Mouse (Mus musculus) E14TG2a.4 (cell line): Measurements from ENCODE around the gene Trim3.
A peak's percentile ranks its signal among the peaks of the same experiment; 100 is the strongest.

Experiments used
- H3K27me3 ChIP-seq: 2 replicates; pipeline ENCODE4 v1.6.1; 2014; ENCODE audit warnings: low read length, control low read depth; ENCODE audit not compliant: insufficient read depth
- H3K36me3 ChIP-seq: 2 replicates; pipeline ENCODE4 v1.6.1; 2014; ENCODE audit warnings: low read length, control low read depth; ENCODE audit not compliant: insufficient read depth
- H3K4me1 ChIP-seq: replicated peaks from 2 replicates; pipeline ENCODE4 v1.6.1; 2014; ENCODE audit warnings: low read depth, low read length, control low read depth
- H3K4me3 ChIP-seq: replicated peaks from 2 replicates; pipeline ENCODE4 v1.5.1; 2014; ENCODE audit warnings: mild to moderate bottlenecking, low read length
- H3K9me3 ChIP-seq: 2 replicates; pipeline ENCODE4 v1.6.1; 2014; ENCODE audit warnings: low read length, control low read depth
- CTCF ChIP-seq: conservative IDR thresholded peaks from 2 replicates; pipeline ENCODE4 v1.5.1; 2014; ENCODE audit warnings: low read length
- NANOG ChIP-seq: IDR thresholded peaks from 2 replicates; pipeline ENCODE4 v1.6.1; 2014; ENCODE audit warnings: borderline replicate concordance, low read length, mixed read lengths
- POU5F1 ChIP-seq: IDR thresholded peaks from 2 replicates; pipeline ENCODE4 v1.6.1; 2014; ENCODE audit warnings: low read length, borderline replicate concordance

Trim3 gene

GRCm38 (mm10) chr7:105570756-105571155 lies 62.6 kb downstream of the Trim3 start:
- peaks cover 6% of the 10 kb centered on the region; the same call in 1 of the 2 replicates for H3K27me3 ChIP-seq
- H3K9me3 ChIP-seq, result no peaks in the 10 kb centered on the region
- peaks cover 13% of the 10 kb centered on the region for H3K4me1 ChIP-seq
- TF ChIP-seq NANOG (no peak), POU5F1 (no peak), CTCF (no peak)
- peaks cover 11% of the 10 kb centered on the region for H3K36me3 ChIP-seq
- no peak overlapping the region for H3K4me3 ChIP-seq

- H3K36me3 ChIP-seq, result peaks cover 11% of the 10 kb centered on the region
- TF ChIP-seq CTCF (no peak), NANOG (no peak), POU5F1 (no peak)
- no peak overlapping the region for H3K4me3 ChIP-seq
- H3K27me3 ChIP-seq, result peaks cover 10% of the 10 kb centered on the region; the same call in 1 of the 2 replicates
- no peaks in the 10 kb centered on the region for H3K9me3 ChIP-seq
- peaks cover 13% of the 10 kb centered on the region for H3K4me1 ChIP-seq
These were observed 63.6 kb downstream of the Trim3 start for GRCm38 (mm10) chr7:105569512-105570496.

- TF ChIP-seq CTCF (no peak), NANOG (no peak), POU5F1 (no peak)
- Histone ChIP-seq H3K9me3 (no peaks in the 10 kb centered on the region), H3K4me3 (no peak overlapping the region), H3K36me3 (peaks cover 11% of the 10 kb centered on the region), H3K4me1 (peaks cover 13% of the 10 kb centered on the region), H3K27me3 (peaks cover 10% of the 10 kb centered on the region; the same call in 1 of the 2 replicates)
These were observed 64.3 kb downstream of the Trim3 start for GRCm38 (mm10) chr7:105568988-105569471.

- Histone ChIP-seq H3K4me3 (no peak overlapping the region), H3K4me1 (peaks cover 13% of the 10 kb centered on the region)
These were observed 64.8 kb downstream of the Trim3 start for GRCm38 (mm10) chr7:105568583-105568982.

GRCm38 (mm10) chr7:105565071-105565836 lies 68.1 kb downstream of the Trim3 start:
- Histone ChIP-seq H3K36me3 (peaks cover 5% of the 10 kb centered on the region), H3K4me1 (peaks cover 13% of the 10 kb centered on the region), H3K27me3 (peaks cover 12% of the 10 kb centered on the region; the same call in 1 of the 2 replicates), H3K4me3 (no peak overlapping the region), H3K9me3 (no peaks in the 10 kb centered on the region)
- TF ChIP-seq NANOG, result no peak
- no peak for TF ChIP-seq POU5F1
- no peak for TF ChIP-seq CTCF

More at GRCm38 (mm10) chr7:105568583-105568982, 64.8 kb downstream of the Trim3 start:
- Histone ChIP-seq H3K27me3 (peaks cover 10% of the 10 kb centered on the region; the same call in 1 of the 2 replicates), H3K36me3 (peaks cover 10% of the 10 kb centered on the region), H3K9me3 (no peaks in the 10 kb centered on the region)
- TF ChIP-seq POU5F1 (no peak), NANOG (no peak), CTCF (no peak)

GRCm38 (mm10) chr7:105563367-105563766 lies 70.0 kb downstream of the Trim3 start:
- Histone ChIP-seq H3K9me3 (no peaks in the 10 kb centered on the region), H3K4me3 (no peak overlapping the region), H3K36me3 (peaks cover 5% of the 10 kb centered on the region), H3K4me1 (peaks cover 11% of the 10 kb centered on the region), H3K27me3 (peaks cover 12% of the 10 kb centered on the region; the same call in 1 of the 2 replicates)
- TF ChIP-seq POU5F1, result no peak
- TF ChIP-seq CTCF, result no peak
- no peak for TF ChIP-seq NANOG

- Histone ChIP-seq H3K4me3 (no peak overlapping the region), H3K4me1 (peaks cover 18% of the 10 kb centered on the region), H3K9me3 (no peaks in the 10 kb centered on the region), H3K36me3 (peaks cover 5% of the 10 kb centered on the region), H3K27me3 (peaks cover 11% of the 10 kb centered on the region; the same call in 1 of the 2 replicates)
- no peak for TF ChIP-seq NANOG
- no peak for TF ChIP-seq CTCF
- no peak for TF ChIP-seq POU5F1
These were observed 71.1 kb downstream of the Trim3 start for GRCm38 (mm10) chr7:105562317-105562716.

GRCm38 (mm10) chr7:105559016-105559415 lies 74.4 kb downstream of the Trim3 start:
- TF ChIP-seq POU5F1 (no peak), CTCF (no peak), NANOG (no peak)
- H3K4me3 ChIP-seq, result peak overlapping the region; percentile 23; the same call in 1 of the 2 replicates
- peaks cover 7% of the 10 kb centered on the region; the same call in 1 of the 2 replicates for H3K27me3 ChIP-seq
- no peaks in the 10 kb centered on the region for H3K36me3 ChIP-seq
- peaks cover 29% of the 10 kb centered on the region for H3K4me1 ChIP-seq
- no peaks in the 10 kb centered on the region for H3K9me3 ChIP-seq
